Mouse (Mus musculus): ENCODE results near the gene Dzip1l. TPM values are rescaled to one million over a fixed set of nuclear protein-coding genes. Genes with fewer than 3 reads are reported as not detected.
"Not testable (repeated sequence)": the region's sequence is repeated elsewhere in the genome, so short reads cannot be mapped to it uniquely, and the experiment has no call there.

Dzip1l gene
- polyA plus RNA-seq (2014; fragmentation: Nextera tagmentation; extraction: Ambion mirVana) = 10.7 and 23.0 TPM in 2 replicates

DNA sequence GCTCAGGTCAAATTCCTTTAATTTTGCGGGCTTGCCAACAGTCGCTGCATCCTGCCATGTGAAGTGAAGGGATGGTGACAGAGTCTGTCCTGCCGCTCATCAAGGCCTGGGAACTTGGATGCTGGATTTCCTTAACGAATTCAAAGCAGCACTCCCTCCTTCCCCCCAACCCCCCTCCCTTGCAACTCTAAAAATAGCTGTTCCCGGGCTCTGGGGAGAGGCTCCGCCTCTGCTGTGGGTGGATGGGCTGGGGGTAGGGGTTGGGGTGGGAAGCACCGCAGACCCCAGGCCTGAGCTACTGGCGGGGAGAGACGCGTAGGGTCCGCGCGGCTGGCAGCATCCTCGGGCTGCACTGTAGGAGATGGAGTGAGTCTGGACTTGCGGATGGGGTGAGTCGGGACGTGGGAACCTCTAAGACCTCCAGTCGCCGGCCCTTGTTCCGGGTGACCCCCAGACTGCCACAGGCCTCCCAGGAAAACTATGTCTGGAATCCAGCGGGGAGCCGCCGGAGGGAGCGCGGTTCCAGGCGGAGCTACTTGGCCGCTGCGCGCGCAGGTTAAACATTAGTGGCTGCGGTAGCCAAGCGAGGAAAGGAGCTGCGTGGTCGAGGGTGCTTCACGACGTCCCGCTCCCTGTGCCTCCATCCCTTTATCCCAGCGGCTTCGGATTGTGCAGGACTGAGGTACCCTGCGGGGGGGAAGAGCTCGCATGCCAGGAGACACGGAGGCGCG lies at the start of gene Dzip1l:
TSS of gene Dzip1l (plus strand) at position 216 of the 731 bp plus-strand sequence.
- peak; percentile 93 for ATAC-seq (ENCODE audit: low FRiP score, low TSS enrichment)
- H3K9me3 ChIP-seq (ENCODE audit: control insufficient read depth, low read length) = no peaks in the 10 kb centered on the region
- peak within 1 kb of the TSS; percentile 49 for H3K4me3 ChIP-seq (ENCODE audit: low read length)
- H3K27me3 ChIP-seq (ENCODE audit: control insufficient read depth, insufficient read depth, low read length) = no peaks in the 10 kb centered on the region
- H3K4me1 ChIP-seq (ENCODE audit: control insufficient read depth, insufficient read depth, low read length) = peaks cover 13% of the 10 kb centered on the region; the same call in 1 of the 2 replicates
- H3K4me2 ChIP-seq (replicated peaks; ENCODE audit: low read depth, low read length) = peak within 1 kb of the TSS; percentile 53
- H3K9ac ChIP-seq (ENCODE audit: low read depth, low read length) = peak within 1 kb of the TSS; percentile 63
- WGBS = under 1% methylated on average over 44 of the region's 44 CpGs
- H3K36me3 ChIP-seq (ENCODE audit: control insufficient read depth, insufficient read depth, low read length) = peaks cover 7% of the 10 kb centered on the region
- peak within 1 kb of the TSS; percentile 89 for H3K27ac ChIP-seq (ENCODE audit: low read depth, low read length)

DNA sequence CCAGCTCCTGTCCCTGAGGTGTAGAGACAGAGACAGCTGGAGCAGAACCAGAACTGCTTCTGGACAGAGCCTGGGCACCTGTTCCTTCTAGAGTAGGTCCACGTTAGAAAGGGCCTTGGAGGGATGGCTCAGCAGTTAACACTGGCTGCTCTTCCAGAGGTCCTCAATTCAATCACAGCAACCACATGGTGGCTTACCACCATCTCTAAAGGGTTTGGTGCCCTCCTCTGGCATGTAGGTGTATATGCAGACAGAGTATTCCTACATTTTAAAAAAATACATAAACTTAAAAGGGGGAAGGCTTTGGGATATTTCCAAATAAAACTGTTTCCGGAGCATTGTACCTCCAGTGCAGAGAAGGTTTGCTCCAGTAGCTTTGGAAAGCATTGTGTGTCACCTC lies 48.6 kb upstream of the Dzip1l start:
- H3K27me3 ChIP-seq (ENCODE audit: control insufficient read depth, insufficient read depth, low read length) = no peaks in the 10 kb centered on the region
- H3K9ac ChIP-seq (ENCODE audit: low read depth, low read length) = no peak overlapping the region
- ATAC-seq (ENCODE audit: low FRiP score, low TSS enrichment) = peak; percentile 65; the same call in 1 of the 2 replicates
- no peak overlapping the region for H3K4me2 ChIP-seq (replicated peaks; ENCODE audit: low read depth, low read length)
- H3K9me3 ChIP-seq (ENCODE audit: control insufficient read depth, low read length) = no peaks in the 10 kb centered on the region
- no peak overlapping the region for H3K4me3 ChIP-seq (ENCODE audit: low read length)
- H3K36me3 ChIP-seq (ENCODE audit: control insufficient read depth, insufficient read depth, low read length) = peaks cover 45% of the 10 kb centered on the region
- 46% methylated on average over 2 of the region's 2 CpGs for WGBS
- H3K27ac ChIP-seq (ENCODE audit: low read depth, low read length) = no peak overlapping the region
- H3K4me1 ChIP-seq (ENCODE audit: control insufficient read depth, insufficient read depth, low read length) = 0 out of 2 replicates have a peak, but pooled peaks cover 3% of the 10 kb centered on the region

DNA sequence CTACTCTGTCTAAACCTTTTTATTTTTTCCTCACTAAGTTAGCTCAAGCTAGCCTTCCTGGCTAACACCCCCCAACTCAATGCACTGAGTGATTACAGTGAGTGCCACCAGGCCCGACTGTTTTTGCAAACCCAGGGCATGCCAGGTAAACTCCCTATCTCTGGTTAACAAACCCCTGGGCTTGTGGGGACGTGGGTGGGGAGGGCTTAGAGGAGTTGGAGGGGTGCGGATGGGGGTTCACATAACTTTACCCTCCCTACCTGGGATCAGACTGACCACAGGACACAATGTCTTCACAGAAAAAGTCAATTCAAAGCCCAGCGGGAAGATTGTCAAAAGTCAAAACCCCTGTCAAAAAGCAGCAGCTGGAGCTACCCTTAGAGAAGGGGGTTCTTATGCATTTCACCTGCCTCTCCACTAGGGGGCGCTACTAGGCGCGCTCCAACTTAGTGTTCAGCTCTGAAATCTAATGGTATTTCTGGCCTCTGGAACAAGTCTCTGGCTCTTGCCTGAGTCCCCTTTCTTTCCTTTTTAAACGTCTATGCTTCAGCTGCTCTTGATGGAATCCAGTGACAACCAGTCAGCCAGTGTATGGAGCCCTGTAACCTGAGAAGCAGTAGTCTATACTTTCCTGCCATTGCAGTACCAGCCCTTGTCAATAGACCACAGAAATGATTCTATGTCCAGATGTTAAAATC lies 41.6 kb upstream of the Dzip1l start:
- no peaks in the 10 kb centered on the region for H3K9me3 ChIP-seq (ENCODE audit: control insufficient read depth, low read length)
- no peak overlapping the region for H3K27ac ChIP-seq (ENCODE audit: low read depth, low read length)
- peaks cover 19% of the 10 kb centered on the region for H3K36me3 ChIP-seq (ENCODE audit: control insufficient read depth, insufficient read depth, low read length)
- H3K27me3 ChIP-seq (ENCODE audit: control insufficient read depth, insufficient read depth, low read length) = no peaks in the 10 kb centered on the region
- H3K4me1 ChIP-seq (ENCODE audit: control insufficient read depth, insufficient read depth, low read length) = no peaks in the 10 kb centered on the region
- no peak overlapping the region for H3K4me2 ChIP-seq (replicated peaks; ENCODE audit: low read depth, low read length)
- 28% methylated on average over 8 of the region's 8 CpGs for WGBS
- ATAC-seq (ENCODE audit: low FRiP score, low TSS enrichment) = peak; percentile 60; the same call in 1 of the 2 replicates
- no peak overlapping the region for H3K9ac ChIP-seq (ENCODE audit: low read depth, low read length)
- no peak overlapping the region for H3K4me3 ChIP-seq (ENCODE audit: low read length)

DNA sequence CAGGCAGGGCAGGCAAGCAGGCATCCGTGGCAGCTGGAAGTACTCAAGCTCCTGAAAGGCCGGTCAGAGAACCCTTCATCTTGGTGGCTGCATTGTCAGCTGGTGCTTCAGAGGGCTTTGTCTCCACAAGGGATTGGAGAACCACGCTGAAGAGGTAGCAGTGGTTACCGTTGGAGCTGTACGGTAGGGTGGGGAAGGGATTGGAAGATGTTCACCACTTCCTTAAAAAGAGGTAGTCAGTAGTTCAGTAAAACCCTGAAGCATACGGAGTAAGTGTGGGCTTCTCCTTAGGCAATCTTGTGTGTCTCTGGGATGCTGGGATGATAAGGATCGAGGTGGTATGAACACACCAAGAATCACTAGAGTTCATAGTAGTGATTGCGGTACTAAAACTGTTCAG lies 38.2 kb upstream of the Dzip1l start:
- no peak overlapping the region for H3K27ac ChIP-seq (ENCODE audit: low read depth, low read length)
- WGBS = 73% methylated on average over 8 of the region's 8 CpGs
- no peak overlapping the region for H3K4me2 ChIP-seq (replicated peaks; ENCODE audit: low read depth, low read length)
- H3K27me3 ChIP-seq (ENCODE audit: control insufficient read depth, insufficient read depth, low read length) = no peaks in the 10 kb centered on the region
- H3K9me3 ChIP-seq (ENCODE audit: control insufficient read depth, low read length) = no peaks in the 10 kb centered on the region
- H3K4me1 ChIP-seq (ENCODE audit: control insufficient read depth, insufficient read depth, low read length) = no peaks in the 10 kb centered on the region
- no peak overlapping the region for H3K4me3 ChIP-seq (ENCODE audit: low read length)
- H3K36me3 ChIP-seq (ENCODE audit: control insufficient read depth, insufficient read depth, low read length) = no peaks in the 10 kb centered on the region
- H3K9ac ChIP-seq (ENCODE audit: low read depth, low read length) = no peak overlapping the region
- ATAC-seq (ENCODE audit: low FRiP score, low TSS enrichment) = no peak

DNA sequence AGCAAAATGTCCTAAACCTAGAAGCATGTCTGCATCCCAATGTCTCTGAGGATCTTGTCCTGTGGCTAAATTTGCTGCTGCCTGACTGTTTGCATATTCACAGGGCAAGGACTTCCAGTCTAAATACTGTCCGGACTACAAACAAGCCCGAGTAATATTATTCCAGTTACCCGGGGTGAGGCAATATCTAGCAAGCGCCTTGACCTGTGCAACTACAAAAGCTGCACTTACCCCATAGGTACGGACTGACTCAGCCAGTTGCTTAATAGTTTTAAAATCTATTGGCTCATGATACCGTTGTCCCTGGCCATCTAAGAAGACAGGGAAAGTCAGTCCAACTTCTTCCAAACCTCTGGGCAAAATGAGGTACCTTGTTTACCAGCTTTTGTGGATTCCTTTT lies 30.2 kb upstream of the Dzip1l start:
- H3K9me3 ChIP-seq (ENCODE audit: control insufficient read depth, low read length); H3K36me3 ChIP-seq (ENCODE audit: control insufficient read depth, insufficient read depth, low read length); H3K9ac ChIP-seq (ENCODE audit: low read depth, low read length); H3K4me2 ChIP-seq (replicated peaks; ENCODE audit: low read depth, low read length); H3K4me1 ChIP-seq (ENCODE audit: control insufficient read depth, insufficient read depth, low read length); H3K27me3 ChIP-seq (ENCODE audit: control insufficient read depth, insufficient read depth, low read length); ATAC-seq (ENCODE audit: low FRiP score, low TSS enrichment); H3K4me3 ChIP-seq (ENCODE audit: low read length); H3K27ac ChIP-seq (ENCODE audit: low read depth, low read length): not testable (repeated sequence)
- WGBS = 94% methylated on average over 6 of the region's 6 CpGs

DNA sequence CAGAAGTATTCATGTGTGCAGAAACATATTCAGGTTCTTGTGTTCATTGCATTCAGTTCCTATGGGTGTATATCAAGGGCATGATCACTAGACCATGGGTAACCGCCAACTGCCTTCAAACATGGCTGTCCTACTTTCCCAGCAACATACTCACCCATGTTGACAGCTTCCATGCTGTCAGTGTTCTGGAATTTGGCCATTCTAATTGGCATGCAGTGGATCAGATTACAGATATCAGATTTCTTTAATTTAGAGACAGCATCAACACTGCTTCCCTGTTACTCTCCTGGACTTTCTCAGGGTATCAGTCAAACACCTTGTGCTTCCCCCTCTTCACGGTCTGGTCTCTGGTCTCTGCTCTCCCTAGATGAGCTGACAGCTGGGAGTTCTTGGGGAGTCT lies 25.7 kb upstream of the Dzip1l start:
- no peak for ATAC-seq (ENCODE audit: low FRiP score, low TSS enrichment)

DNA sequence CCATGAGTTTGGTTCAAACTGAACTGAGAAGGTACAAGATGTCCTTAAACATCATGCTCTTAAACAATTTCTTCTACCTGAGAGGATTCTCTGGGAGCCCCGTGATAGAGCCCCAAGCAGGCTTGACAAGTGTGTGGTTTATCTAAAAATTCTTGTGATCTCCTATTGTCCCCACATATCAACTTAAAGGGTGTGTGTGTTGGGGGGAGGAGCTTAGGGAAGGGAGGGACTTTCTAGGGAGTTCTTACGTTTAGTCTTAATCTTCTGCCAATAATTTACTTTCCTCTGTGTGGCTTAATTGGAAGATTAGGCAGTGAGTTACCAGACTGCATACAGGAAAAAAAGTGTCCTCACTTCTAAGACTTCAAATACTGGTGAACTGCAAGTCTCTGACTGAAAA lies 17.1 kb upstream of the Dzip1l start, which contains the start of gene A4gnt:
TSS of gene A4gnt (plus strand) at position 301 of the 400 bp plus-strand sequence.
- Histone ChIP-seq H3K27ac (ENCODE audit: low read depth, low read length) (no peak within 1 kb of the TSS), H3K9ac (ENCODE audit: low read depth, low read length) (no peak within 1 kb of the TSS), H3K27me3 (ENCODE audit: control insufficient read depth, insufficient read depth, low read length) (no peaks in the 10 kb centered on the region; the same call in 1 of the 2 replicates), H3K9me3 (ENCODE audit: control insufficient read depth, low read length) (no peaks in the 10 kb centered on the region), H3K36me3 (ENCODE audit: control insufficient read depth, insufficient read depth, low read length) (no peaks in the 10 kb centered on the region), H3K4me2 (replicated peaks; ENCODE audit: low read depth, low read length) (no peak within 1 kb of the TSS), H3K4me3 (ENCODE audit: low read length) (no peak within 1 kb of the TSS), H3K4me1 (ENCODE audit: control insufficient read depth, insufficient read depth, low read length) (no peaks in the 10 kb centered on the region)
- no peak for ATAC-seq (ENCODE audit: low FRiP score, low TSS enrichment)
- 60% methylated on average over 2 of the region's 2 CpGs for WGBS

More for the DNA sequence above, 25.7 kb upstream of the Dzip1l start:
- Histone ChIP-seq H3K4me3 (ENCODE audit: low read length) (no peak overlapping the region), H3K9me3 (ENCODE audit: control insufficient read depth, low read length) (no peaks in the 10 kb centered on the region), H3K4me1 (ENCODE audit: control insufficient read depth, insufficient read depth, low read length) (no peaks in the 10 kb centered on the region), H3K27ac (ENCODE audit: low read depth, low read length) (no peak overlapping the region), H3K36me3 (ENCODE audit: control insufficient read depth, insufficient read depth, low read length) (no peaks in the 10 kb centered on the region), H3K9ac (ENCODE audit: low read depth, low read length) (no peak overlapping the region), H3K27me3 (ENCODE audit: control insufficient read depth, insufficient read depth, low read length) (no peaks in the 10 kb centered on the region; the same call in 1 of the 2 replicates), H3K4me2 (replicated peaks; ENCODE audit: low read depth, low read length) (no peak overlapping the region)
- WGBS = 59% methylated on average over 2 of the region's 2 CpGs

DNA sequence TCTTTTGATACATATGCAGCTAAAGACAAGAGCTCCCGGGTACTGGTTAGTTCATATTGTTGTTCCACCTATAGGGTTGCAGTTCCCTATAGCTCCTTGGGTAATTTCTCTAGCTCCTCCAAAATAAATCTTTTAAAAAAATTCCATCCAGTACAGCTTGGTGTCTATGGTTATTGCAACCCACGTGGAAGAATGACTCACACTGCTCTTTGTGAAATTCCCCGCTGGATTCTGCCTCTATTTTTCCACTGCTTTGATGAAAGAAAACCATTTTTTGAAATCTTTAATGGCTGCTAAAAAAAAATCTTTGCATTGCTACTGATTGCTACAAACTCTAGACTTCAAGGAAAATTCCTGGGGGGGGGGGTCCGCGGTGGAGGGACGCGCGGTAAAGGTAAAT lies 9.6 kb upstream of the Dzip1l start:
- no peaks in the 10 kb centered on the region for H3K9me3 ChIP-seq (ENCODE audit: control insufficient read depth, low read length)
- no peak overlapping the region for H3K4me2 ChIP-seq (replicated peaks; ENCODE audit: low read depth, low read length)
- H3K27ac ChIP-seq (ENCODE audit: low read depth, low read length) = no peak overlapping the region
- H3K36me3 ChIP-seq (ENCODE audit: control insufficient read depth, insufficient read depth, low read length) = no peaks in the 10 kb centered on the region
- H3K4me3 ChIP-seq (ENCODE audit: low read length) = no peak overlapping the region
- no peak overlapping the region for H3K9ac ChIP-seq (ENCODE audit: low read depth, low read length)
- H3K4me1 ChIP-seq (ENCODE audit: control insufficient read depth, insufficient read depth, low read length) = no peaks in the 10 kb centered on the region
- H3K27me3 ChIP-seq (ENCODE audit: control insufficient read depth, insufficient read depth, low read length) = no peaks in the 10 kb centered on the region
- 96% methylated on average over 8 of the region's 8 CpGs for WGBS
- no peak for ATAC-seq (ENCODE audit: low FRiP score, low TSS enrichment)

DNA sequence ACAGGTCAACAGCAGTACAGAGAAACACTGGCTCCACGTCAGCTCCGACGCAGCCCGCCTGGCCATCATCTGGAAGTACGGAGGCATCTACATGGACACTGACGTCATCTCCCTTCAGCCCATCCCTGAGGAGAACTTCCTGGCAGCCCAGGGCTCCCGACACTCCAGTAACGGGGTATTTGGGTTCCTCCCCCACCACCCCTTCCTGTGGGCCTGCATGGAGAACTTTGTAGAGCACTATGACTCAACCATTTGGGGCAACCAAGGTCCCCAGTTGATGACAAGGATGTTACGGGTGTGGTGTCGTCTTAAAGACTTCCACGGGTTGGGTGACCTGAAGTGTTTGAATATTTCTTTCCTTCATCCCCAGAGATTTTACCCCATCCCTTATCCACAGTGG lies 9.1 kb upstream of the Dzip1l start:
- 84% methylated on average over 11 of the region's 11 CpGs for WGBS
- no peak overlapping the region for H3K9ac ChIP-seq (ENCODE audit: low read depth, low read length)
- H3K36me3 ChIP-seq (ENCODE audit: control insufficient read depth, insufficient read depth, low read length) = no peaks in the 10 kb centered on the region
- H3K27me3 ChIP-seq (ENCODE audit: control insufficient read depth, insufficient read depth, low read length) = no peaks in the 10 kb centered on the region
- no peak overlapping the region for H3K27ac ChIP-seq (ENCODE audit: low read depth, low read length)
- no peak for ATAC-seq (ENCODE audit: low FRiP score, low TSS enrichment)
- H3K4me3 ChIP-seq (ENCODE audit: low read length) = no peak overlapping the region
- no peaks in the 10 kb centered on the region for H3K9me3 ChIP-seq (ENCODE audit: control insufficient read depth, low read length)
- H3K4me2 ChIP-seq (replicated peaks; ENCODE audit: low read depth, low read length) = no peak overlapping the region
- H3K4me1 ChIP-seq (ENCODE audit: control insufficient read depth, insufficient read depth, low read length) = no peaks in the 10 kb centered on the region
